Mouse (Mus musculus): ENCODE measurements around the gene Zbtb8b.
A peak's percentile ranks its signal among the peaks of the same experiment; 100 is the strongest.
"Not testable (repeated sequence)": the region's sequence is repeated elsewhere in the genome, so short reads cannot be mapped to it uniquely, and the experiment has no call there.

Zbtb8b gene

GRCm38 (mm10) chr4:129440340-129441063 lies at the start of gene Zbtb8b:
Zbtb8b (minus strand) TSS chr4:129440853.
- DNase-seq (ENCODE audit: low spot score) = peak; percentile 78

GRCm38 (mm10) chr4:129481090-129481489 lies 40.4 kb upstream of the Zbtb8b start:
- no peak for DNase-seq (ENCODE audit: low spot score)

GRCm38 (mm10) chr4:129479863-129480262 lies 39.2 kb upstream of the Zbtb8b start:
- DNase-seq (ENCODE audit: low spot score) = no peak

- DNase-seq (ENCODE audit: low spot score) = no peak
These were observed 35.4 kb upstream of the Zbtb8b start for GRCm38 (mm10) chr4:129476047-129476446.

- DNase-seq (ENCODE audit: low spot score) = no peak
These were observed 23.7 kb upstream of the Zbtb8b start for GRCm38 (mm10) chr4:129464286-129464815.

GRCm38 (mm10) chr4:129463097-129464059 lies 22.7 kb upstream of the Zbtb8b start:
- no peak for DNase-seq (ENCODE audit: low spot score)

- no peak for DNase-seq (ENCODE audit: low spot score)
These were observed 21.5 kb upstream of the Zbtb8b start for GRCm38 (mm10) chr4:129462118-129462517.

- peak; percentile 99 for DNase-seq (ENCODE audit: low spot score)
These were observed 20.7 kb upstream of the Zbtb8b start, which contains the start of gene Bsdc1 for GRCm38 (mm10) chr4:129461183-129461960. Bsdc1 (plus strand) TSS chr4:129461581.

- DNase-seq (ENCODE audit: low spot score) = peak; percentile 11
These were observed 20.2 kb upstream of the Zbtb8b start for GRCm38 (mm10) chr4:129460827-129461182.

- DNase-seq (ENCODE audit: low spot score) = no peak
These were observed 19.1 kb upstream of the Zbtb8b start for GRCm38 (mm10) chr4:129459726-129460125.

- not testable (repeated sequence) for DNase-seq (ENCODE audit: low spot score)
These were observed 16.7 kb upstream of the Zbtb8b start for GRCm38 (mm10) chr4:129457311-129457710.

- no peak for DNase-seq (ENCODE audit: low spot score)
These were observed 15.5 kb upstream of the Zbtb8b start for GRCm38 (mm10) chr4:129456126-129456525.

- DNase-seq (ENCODE audit: low spot score) = peak; percentile 95
These were observed 14.6 kb upstream of the Zbtb8b start for GRCm38 (mm10) chr4:129455265-129455664.

- DNase-seq (ENCODE audit: low spot score) = no peak
These were observed 11.0 kb upstream of the Zbtb8b start for GRCm38 (mm10) chr4:129451471-129452169.

GRCm38 (mm10) chr4:129450851-129451250 lies 10.2 kb upstream of the Zbtb8b start:
- no peak for DNase-seq (ENCODE audit: low spot score)

- DNase-seq (ENCODE audit: low spot score) = no peak
These were observed 8.1 kb upstream of the Zbtb8b start for GRCm38 (mm10) chr4:129448713-129449112.

GRCm38 (mm10) chr4:129447778-129448563 lies 7.3 kb upstream of the Zbtb8b start:
- DNase-seq (ENCODE audit: low spot score) = no peak

- no peak for DNase-seq (ENCODE audit: low spot score)
These were observed 6.7 kb upstream of the Zbtb8b start for GRCm38 (mm10) chr4:129447360-129447759.

- no peak for DNase-seq (ENCODE audit: low spot score)
These were observed 492 bp upstream of the Zbtb8b start for GRCm38 (mm10) chr4:129441145-129441544.

- DNase-seq (ENCODE audit: low spot score) = no peak
These were observed 22.3 kb downstream of the Zbtb8b start for GRCm38 (mm10) chr4:129418321-129418720.
